Mouse (Mus musculus) brain, adult 2 months (tissue): Measurements from ENCODE around the gene 1700013H16Rik.
A peak's percentile ranks its signal among the peaks of the same experiment; 100 is the strongest.

ENCODE experiments used
- DNase-seq: peaks from one replicate; pipeline ENCODE4 v3.0.0; 2011; ENCODE audit warnings: low read depth, low spot score

The 1700013H16Rik gene

DNA sequence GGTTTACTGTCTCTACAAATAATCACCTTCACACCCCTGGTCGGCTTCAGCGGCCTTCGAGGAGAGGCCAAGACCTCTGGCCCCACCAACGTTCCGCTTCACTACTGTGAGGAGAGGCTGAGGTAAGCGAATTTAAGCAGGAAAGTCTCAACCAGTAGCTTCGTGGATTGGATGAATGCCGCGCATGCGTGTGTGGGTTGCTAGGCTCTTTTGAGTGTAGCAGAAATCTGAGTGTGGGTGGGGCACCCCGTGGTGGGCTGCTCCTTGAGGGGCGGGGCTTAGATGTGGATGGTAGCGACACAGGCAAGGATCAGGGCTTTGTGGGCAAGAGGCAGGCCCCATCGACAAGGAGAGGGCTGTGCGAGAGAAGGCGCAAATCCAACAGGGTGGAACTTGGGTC is at the start of gene 1700013H16Rik:
TSS of gene 1700013H16Rik (minus strand) at position 96 of the 400 bp plus-strand sequence.
- no peak for DNase-seq

- DNase-seq, result peak; percentile 20
These were observed 41.4 kb upstream of the 1700013H16Rik start for GRCm38 (mm10) chrX:53799074-53799473.

- peak; percentile 2 for DNase-seq
These were observed 39.9 kb upstream of the 1700013H16Rik start, which contains the start of gene Xlr for GRCm38 (mm10) chrX:53797519-53797918. Gene Xlr (minus strand): TSS chrX:53797706.

- no peak for DNase-seq
These were observed 18.6 kb upstream of the 1700013H16Rik start, which contains the start of gene Zfp36l3 for GRCm38 (mm10) chrX:53776276-53776675. Gene Zfp36l3 (minus strand): TSS chrX:53776394.

DNA sequence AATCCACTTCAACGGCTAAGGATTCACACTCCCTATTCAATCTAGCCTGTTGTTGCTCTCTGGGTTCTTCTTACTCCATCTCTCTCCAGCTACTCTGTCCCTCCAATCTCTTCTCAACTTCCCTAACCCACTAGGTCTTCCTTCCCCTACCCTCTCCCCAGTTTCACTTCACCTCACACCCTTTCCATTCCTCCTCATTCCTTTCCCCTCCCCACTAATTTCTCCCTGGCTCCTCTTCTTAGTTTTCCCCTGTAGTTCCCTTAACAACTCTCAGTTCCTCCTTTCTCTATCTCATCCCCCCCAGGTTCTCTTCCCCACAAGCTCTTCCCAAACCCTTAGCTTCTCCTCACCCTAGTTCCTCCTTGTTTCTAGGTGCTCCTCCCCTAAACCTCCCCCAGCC is 4.8 kb downstream of the 1700013H16Rik start:
- DNase-seq, result peak; percentile 1

DNA sequence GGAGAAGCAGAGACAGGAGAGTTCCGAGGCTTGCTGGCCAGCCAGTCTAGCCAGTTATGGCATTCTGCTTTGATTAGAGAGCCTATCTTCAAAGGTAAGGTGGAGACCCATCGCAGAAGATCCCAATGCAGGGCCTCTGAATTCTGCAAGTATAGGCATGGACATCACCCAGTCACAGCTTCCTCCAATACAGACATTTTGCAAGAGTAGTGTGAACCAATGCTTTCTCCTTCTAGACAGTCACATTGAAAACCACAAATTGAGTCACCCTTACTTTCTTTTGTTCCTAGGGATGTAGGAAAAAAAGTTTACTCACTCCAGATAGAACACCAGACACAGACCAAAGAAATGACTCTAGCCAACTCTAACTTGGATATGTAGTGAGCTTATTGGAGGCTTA is 28.7 kb downstream of the 1700013H16Rik start:
- no peak for DNase-seq

GRCm38 (mm10) chrX:53724596-53724995 is 33.0 kb downstream of the 1700013H16Rik start, which contains the start of gene 4930502E18Rik:
Gene 4930502E18Rik (plus strand): TSS chrX:53724826.
- DNase-seq, result no peak

- peak; percentile 88 for DNase-seq
These were observed 41.1 kb downstream of the 1700013H16Rik start for GRCm38 (mm10) chrX:53716323-53717182.

DNA sequence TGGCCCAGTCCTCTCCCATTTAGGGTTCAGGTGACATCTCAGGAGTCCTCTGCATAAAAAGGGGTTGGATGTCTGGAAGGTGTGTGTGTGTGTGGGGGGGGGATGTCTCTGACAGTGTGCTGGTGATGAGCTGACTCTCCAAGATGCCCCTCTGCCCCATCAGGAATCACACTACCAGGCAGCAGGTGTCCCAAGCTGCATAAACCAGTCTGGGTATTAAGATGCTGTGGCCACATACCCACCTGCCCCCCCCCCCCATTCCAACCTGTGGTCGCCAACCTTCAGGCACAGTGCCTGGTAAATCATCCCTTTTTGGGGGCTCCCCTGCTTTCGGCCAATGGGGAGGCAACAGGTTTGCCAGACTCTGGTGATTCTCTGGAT is 41.7 kb downstream of the 1700013H16Rik start:
- no peak for DNase-seq

DNA sequence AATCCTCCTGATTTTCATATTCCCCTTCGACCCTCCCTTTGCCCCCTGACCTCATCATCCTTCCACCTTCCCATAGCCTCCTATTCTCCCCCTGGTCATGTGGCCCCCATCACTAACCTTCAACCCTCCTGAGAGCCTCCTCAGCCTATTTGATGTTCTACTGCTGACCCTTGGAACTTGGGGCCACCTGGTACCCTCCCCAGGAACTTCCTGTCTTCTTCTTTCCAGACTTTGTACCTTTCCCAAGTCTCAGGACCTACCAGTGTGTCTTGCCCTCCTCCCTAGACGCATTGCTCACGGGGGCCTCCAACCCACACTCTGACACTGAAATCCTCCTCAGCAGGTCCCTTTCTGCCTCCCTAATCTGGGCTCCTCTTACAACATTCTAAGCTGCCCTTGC is 55.0 kb downstream of the 1700013H16Rik start:
- DNase-seq, result no peak

- DNase-seq, result peak; percentile 49
These were observed 58.4 kb downstream of the 1700013H16Rik start for GRCm38 (mm10) chrX:53699225-53699624.

- DNase-seq, result no peak
These were observed 63.4 kb downstream of the 1700013H16Rik start for GRCm38 (mm10) chrX:53694008-53694777.

DNA sequence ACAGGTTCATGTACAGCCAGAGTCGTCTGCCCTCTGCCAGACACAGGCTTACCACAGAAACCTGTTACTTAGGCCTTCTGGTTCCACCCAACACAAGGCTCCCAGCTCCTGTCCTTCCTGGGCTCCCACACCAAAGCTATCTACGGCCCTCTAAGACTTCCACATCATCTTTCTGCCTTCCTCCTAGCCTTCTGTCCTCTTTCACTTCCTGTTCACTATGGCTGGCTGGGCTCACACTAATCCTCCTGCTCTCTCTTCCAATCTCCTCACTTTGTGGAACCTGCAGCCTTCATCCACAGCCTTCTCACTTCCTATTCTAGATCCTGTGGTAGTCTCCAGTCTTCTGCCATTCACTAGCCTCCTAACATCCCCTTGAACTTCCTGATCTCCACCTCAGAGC is 64.5 kb downstream of the 1700013H16Rik start:
- no peak for DNase-seq
